ENCODE assay signal across 25 mouse cellular contexts in the genomic region with DNA sequence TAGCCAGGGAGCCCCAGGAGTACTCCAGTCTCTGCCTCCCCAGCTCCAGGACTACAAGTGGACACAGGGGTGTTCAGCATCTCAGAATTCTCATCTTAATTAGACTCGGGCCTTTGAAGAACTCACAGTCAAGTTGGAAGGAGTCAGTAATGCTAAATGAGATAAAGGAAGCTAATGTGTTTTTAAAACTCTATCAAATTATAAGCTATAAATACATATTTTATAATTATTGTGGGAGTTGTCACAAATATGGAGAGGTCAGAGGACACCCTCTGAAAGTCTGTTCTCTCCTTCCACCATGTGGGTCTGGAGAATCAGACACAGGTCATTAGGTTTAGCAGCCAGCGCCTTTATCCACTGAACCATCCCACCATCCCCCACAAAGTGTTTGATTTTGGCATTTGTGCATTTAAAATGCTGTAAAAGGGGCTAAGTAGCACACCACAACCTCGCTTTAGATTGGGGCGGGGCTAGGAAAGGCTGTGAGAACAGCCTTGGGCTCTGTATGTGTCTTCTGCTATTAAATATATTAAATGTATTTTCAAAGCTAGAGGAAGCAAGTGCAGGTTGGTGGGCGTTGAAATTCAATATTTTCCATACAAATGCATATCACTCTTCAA.
DNase-seq lines count a peak whose midpoint lies in the region; ATAC-seq and TF ChIP-seq lines count a peak whose summit lies in the region.
"Had no signal": no experiment of that assay in that cellular context is flagged by ENCODE, and none has a peak within 500 bp of the region (broad histone marks: within the 10 kb centered on the region; RNA-seq: fewer than 3 reads in every experiment).

No protein-coding gene starts in this region.

- WGBS in forebrain, embryonic 10.5 days, result 18% methylated on average over 5 of the region's 5 CpGs
- WGBS in forebrain, embryonic 13.5 days, result 22% methylated on average over 5 of the region's 5 CpGs
- WGBS in liver, embryonic 11.5 days, result 36% methylated on average over 5 of the region's 5 CpGs
- 59% methylated on average over 5 of the region's 5 CpGs for WGBS in liver, postnatal 0 days (ENCODE audit: insufficient replicate concordance)
- 15% methylated on average over 5 of the region's 5 CpGs for WGBS in midbrain, embryonic 15.5 days

- H3K4me3 ChIP-seq in forebrain, embryonic 10.5 days, result peak overlapping the region; percentile 37; the same call in 1 of the 2 replicates
- H3K4me3 ChIP-seq in forebrain, embryonic 13.5 days, result no peak overlapping the region
- H3K4me3 ChIP-seq in liver, embryonic 11.5 days (ENCODE audit: low read depth, low read length), result no peak overlapping the region
- no peak overlapping the region for H3K4me3 ChIP-seq in liver, postnatal 0 days (ENCODE audit: low read depth, low read length)
- H3K4me3 ChIP-seq in midbrain, embryonic 15.5 days, result no peak overlapping the region
- H3K4me3 ChIP-seq: embryonic facial prominence, embryonic 12.5 days; forebrain, embryonic 15.5 days; kidney, embryonic 15.5 days had no signal

- peaks cover 67% of the 10 kb centered on the region for H3K4me1 ChIP-seq in forebrain, embryonic 10.5 days
- peaks cover 25% of the 10 kb centered on the region for H3K4me1 ChIP-seq in forebrain, embryonic 13.5 days
- H3K4me1 ChIP-seq in liver, embryonic 11.5 days (replicated peaks; ENCODE audit: control insufficient read depth, insufficient read depth, low read length), result peaks cover 16% of the 10 kb centered on the region
- H3K4me1 ChIP-seq in liver, postnatal 0 days (ENCODE audit: insufficient read depth), result no peaks in the 10 kb centered on the region
- peaks cover 43% of the 10 kb centered on the region for H3K4me1 ChIP-seq in midbrain, embryonic 15.5 days

- no peak for DNase-seq in forebrain, embryonic 10.5 days (ENCODE audit: extremely low spot score, low spot score)
- no peak for DNase-seq in liver, embryonic 11.5 days (ENCODE audit: low spot score)
- no peak for DNase-seq in liver, postnatal 0 days
- peak; percentile 37 for DNase-seq in thymus, postnatal 4 days
- DNase-seq in thymus, postnatal 25 days, result no peak
- DNase-seq in kidney, postnatal 14 days, result no peak
- DNase-seq: adrenal gland, adult 8-10 months; cerebellum, adult 2 months; cerebellum, postnatal 25 days; gastrocnemius, postnatal 25 days; heart, adult 18-20 months; heart, postnatal 36 days; kidney, adult 11 months; kidney, postnatal 4 days; left cerebral cortex, postnatal 4 days; lung, adult 2 months; lung, postnatal 14 days; right cerebral cortex, postnatal 14 days had no signal

- no peak for TF ChIP-seq EP300 in liver, postnatal 0 days (IDR thresholded peaks at IDR 0.05; ENCODE audit: low read depth)

- H3K4me2 ChIP-seq in forebrain, embryonic 13.5 days, result no peak overlapping the region
- H3K4me2 ChIP-seq in liver, embryonic 11.5 days, result peak overlapping the region; percentile 54
- no peak overlapping the region for H3K4me2 ChIP-seq in liver, postnatal 0 days (ENCODE audit: low read depth, low read length)
- no peak overlapping the region for H3K4me2 ChIP-seq in midbrain, embryonic 15.5 days
- H3K4me2 ChIP-seq: forebrain, embryonic 15.5 days; kidney, embryonic 15.5 days had no signal

- H3K27me3 ChIP-seq in forebrain, embryonic 10.5 days (ENCODE audit: poor library complexity, severe bottlenecking), result peaks cover 42% of the 10 kb centered on the region
- peaks cover 48% of the 10 kb centered on the region for H3K27me3 ChIP-seq in forebrain, embryonic 13.5 days
- H3K27me3 ChIP-seq in liver, embryonic 11.5 days (replicated peaks; ENCODE audit: control insufficient read depth, insufficient read depth, low read length), result peaks cover 29% of the 10 kb centered on the region
- H3K27me3 ChIP-seq in liver, postnatal 0 days (ENCODE audit: insufficient read depth, low read length), result peaks cover 37% of the 10 kb centered on the region
- H3K27me3 ChIP-seq in midbrain, embryonic 15.5 days (replicated peaks), result 0 out of 2 replicates have a peak, but pooled peaks cover 9% of the 10 kb centered on the region

- no peak overlapping the region for H3K9ac ChIP-seq in forebrain, embryonic 13.5 days
- H3K9ac ChIP-seq in liver, embryonic 11.5 days (ENCODE audit: low read depth, low read length), result no peak overlapping the region
- H3K9ac ChIP-seq in liver, postnatal 0 days (replicated peaks), result no peak overlapping the region
- no peak overlapping the region for H3K9ac ChIP-seq in midbrain, embryonic 15.5 days
- H3K9ac ChIP-seq: embryonic facial prominence, embryonic 12.5 days; forebrain, embryonic 15.5 days; kidney, embryonic 15.5 days had no signal

- H3K9me3 ChIP-seq in forebrain, embryonic 10.5 days, result no peaks in the 10 kb centered on the region
- no peaks in the 10 kb centered on the region for H3K9me3 ChIP-seq in forebrain, embryonic 13.5 days (replicated peaks)
- H3K9me3 ChIP-seq in liver, embryonic 11.5 days (ENCODE audit: control insufficient read depth, low read length), result no peaks in the 10 kb centered on the region
- H3K9me3 ChIP-seq in liver, postnatal 0 days (ENCODE audit: low read length), result no peaks in the 10 kb centered on the region
- no peaks in the 10 kb centered on the region; the same call in 1 of the 2 replicates for H3K9me3 ChIP-seq in midbrain, embryonic 15.5 days
- H3K9me3 ChIP-seq: embryonic facial prominence, embryonic 12.5 days; forebrain, embryonic 15.5 days had no signal

- no peaks in the 10 kb centered on the region for H3K36me3 ChIP-seq in forebrain, embryonic 10.5 days (replicated peaks)
- H3K36me3 ChIP-seq in forebrain, embryonic 13.5 days (ENCODE audit: poor library complexity, severe bottlenecking), result no peaks in the 10 kb centered on the region
- H3K36me3 ChIP-seq in liver, embryonic 11.5 days (ENCODE audit: control insufficient read depth, insufficient read depth, low read length), result no peaks in the 10 kb centered on the region
- H3K36me3 ChIP-seq in liver, postnatal 0 days (replicated peaks; ENCODE audit: insufficient read depth, low read length), result no peaks in the 10 kb centered on the region
- no peaks in the 10 kb centered on the region for H3K36me3 ChIP-seq in midbrain, embryonic 15.5 days (replicated peaks)
- H3K36me3 ChIP-seq: embryonic facial prominence, embryonic 12.5 days; forebrain, embryonic 15.5 days; kidney, embryonic 15.5 days had no signal

- no peak for TF ChIP-seq CTCF in liver, postnatal 0 days (IDR thresholded peaks at IDR 0.05; ENCODE audit: low read depth)

- peak overlapping the region; percentile 84 for H3K27ac ChIP-seq in forebrain, embryonic 10.5 days
- H3K27ac ChIP-seq in forebrain, embryonic 13.5 days, result no peak overlapping the region
- no peak overlapping the region for H3K27ac ChIP-seq in liver, embryonic 11.5 days (ENCODE audit: low read depth, low read length)
- no peak overlapping the region for H3K27ac ChIP-seq in liver, postnatal 0 days (ENCODE audit: low read depth)
- H3K27ac ChIP-seq in midbrain, embryonic 15.5 days, result peak overlapping the region; percentile 56; the same call in 1 of the 2 replicates
- H3K27ac ChIP-seq: embryonic facial prominence, embryonic 12.5 days; forebrain, embryonic 15.5 days; kidney, embryonic 15.5 days; stomach, postnatal 0 days had no signal

- no peak for ATAC-seq in forebrain, embryonic 13.5 days
- no peak for ATAC-seq in liver, embryonic 11.5 days (replicated peaks; ENCODE audit: low FRiP score)
- no peak for ATAC-seq in liver, postnatal 0 days
- no peak for ATAC-seq in midbrain, embryonic 15.5 days (replicated peaks)
- ATAC-seq: activated CD4-positive, CD25-positive, alpha-beta regulatory T cell, adult 4 months; forebrain, embryonic 15.5 days had no signal

Comparison
In these comparisons a context has a peak if more than half of its experiments do, and no peak if none do; other contexts are left out.
1. H3K27ac ChIP-seq: peak in forebrain, embryonic 10.5 days (single experiment) and midbrain, embryonic 15.5 days (single experiment); none in forebrain, embryonic 13.5 days (single experiment), liver, embryonic 11.5 days (single experiment) and liver, postnatal 0 days (single experiment).